Mouse (Mus musculus): Measurements from ENCODE around the gene AA467197. TPM values are rescaled to one million over a fixed set of nuclear protein-coding genes. Genes with fewer than 3 reads are reported as not detected.

Gene AA467197
- polyA plus RNA-seq, 1 experiment from 2014 or later: not detected

DNA sequence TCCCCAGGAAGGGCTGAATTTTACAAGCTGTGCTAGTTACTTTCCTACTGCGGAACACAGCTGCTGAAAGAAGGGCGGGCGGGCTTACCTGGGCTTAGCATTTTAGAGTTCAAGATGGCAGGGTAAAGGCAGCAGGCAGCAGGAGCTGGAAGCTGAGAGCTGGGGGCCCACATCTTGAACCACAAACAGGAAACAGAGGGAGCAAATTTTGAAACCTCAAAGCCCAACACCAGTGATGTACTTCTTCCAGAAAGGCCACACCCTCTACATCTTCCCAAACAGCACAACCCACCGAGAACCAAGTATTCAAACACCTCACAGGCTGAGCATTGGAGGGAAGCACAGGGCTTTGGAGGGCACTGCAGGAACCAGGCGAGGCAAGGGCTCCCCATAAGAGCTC, 36.1 kb downstream of the AA467197 start:
- Histone ChIP-seq H3K4me1 (no peaks in the 10 kb centered on the region), H3K9me3 (no peaks in the 10 kb centered on the region), H3K27ac (no peak overlapping the region), H3K27me3 (no peaks in the 10 kb centered on the region), H3K9ac (no peak overlapping the region), H3K36me3 (no peaks in the 10 kb centered on the region), H3K4me2 (no peak overlapping the region), H3K4me3 (no peak overlapping the region)
- no peak for ATAC-seq (ENCODE audit: insufficient number of reproducible peaks, insufficient read depth, low FRiP score, low TSS enrichment, low read depth)
- WGBS: 63% methylated on average over 5 of the region's 5 CpGs

DNA sequence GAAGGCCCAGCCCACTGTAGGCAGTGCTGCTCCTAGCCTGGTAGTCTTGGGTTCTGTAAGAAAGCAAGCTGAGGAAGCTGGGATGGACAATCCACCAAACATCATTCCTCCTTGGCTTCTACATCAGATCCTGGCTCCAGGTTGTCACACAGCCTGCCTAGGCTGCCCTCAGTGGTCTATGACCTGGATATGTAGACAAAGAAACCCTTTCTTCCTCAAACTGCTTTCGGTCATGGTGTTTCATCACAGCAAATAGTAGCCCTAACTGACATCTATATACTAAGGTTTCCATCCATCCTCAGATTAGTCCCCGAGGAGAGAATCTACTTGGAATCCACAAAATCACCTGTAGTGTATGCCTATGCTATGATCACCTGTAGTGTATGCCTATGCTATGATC, 38.3 kb downstream of the AA467197 start:
- H3K4me2 ChIP-seq: no peak overlapping the region
- H3K4me3 ChIP-seq: no peak overlapping the region
- no peaks in the 10 kb centered on the region for H3K27me3 ChIP-seq
- no peak overlapping the region for H3K27ac ChIP-seq
- H3K9ac ChIP-seq: no peak overlapping the region
- H3K9me3 ChIP-seq: no peaks in the 10 kb centered on the region
- WGBS: 84% methylated on average over 2 of the region's 2 CpGs
- no peak for ATAC-seq (ENCODE audit: insufficient number of reproducible peaks, insufficient read depth, low FRiP score, low TSS enrichment, low read depth)
- H3K4me1 ChIP-seq: no peaks in the 10 kb centered on the region
- no peaks in the 10 kb centered on the region for H3K36me3 ChIP-seq

DNA sequence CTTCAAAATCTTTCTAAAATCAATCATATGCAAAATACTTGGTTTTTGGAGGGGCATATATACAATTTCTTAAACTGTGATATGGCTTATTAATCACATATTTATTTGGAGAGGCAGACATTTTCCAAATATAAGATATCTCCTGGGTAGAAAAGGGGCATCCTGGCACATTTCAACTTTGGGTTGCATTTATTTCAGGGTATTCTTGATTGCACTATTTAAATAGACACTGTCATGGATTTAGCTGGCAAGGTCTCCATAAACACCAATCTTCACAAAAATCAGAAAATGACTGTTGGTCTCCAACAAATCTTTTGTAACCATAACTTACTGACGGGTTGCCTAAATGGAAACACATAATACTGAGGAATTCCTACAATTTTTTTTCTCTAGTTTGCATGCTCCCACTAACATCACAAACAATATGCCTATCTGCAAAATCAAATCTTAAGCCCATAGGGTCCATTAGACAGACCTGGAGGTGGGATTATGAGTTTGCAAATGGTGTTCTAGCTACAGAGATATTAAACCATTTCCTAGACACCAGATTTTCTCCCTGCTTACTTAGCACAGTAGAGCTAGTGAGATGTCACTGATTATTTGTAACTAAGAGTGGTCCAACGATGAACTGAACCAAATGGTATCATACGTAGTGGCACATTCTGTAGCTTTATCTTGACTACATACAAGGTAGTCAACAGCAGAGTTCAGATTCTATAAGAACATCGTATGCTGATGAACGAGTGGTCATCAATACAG, 44.8 kb downstream of the AA467197 start:
- Histone ChIP-seq H3K4me3 (no peak overlapping the region), H3K9me3 (peaks cover 11% of the 10 kb centered on the region), H3K27ac (no peak overlapping the region), H3K36me3 (peaks cover 3% of the 10 kb centered on the region; the same call in 1 of the 2 replicates), H3K27me3 (no peaks in the 10 kb centered on the region), H3K4me2 (no peak overlapping the region), H3K4me1 (no peaks in the 10 kb centered on the region), H3K9ac (no peak overlapping the region)
- 0 out of 2 replicates have a peak, but pooled peaks have one; percentile 64 for ATAC-seq (ENCODE audit: insufficient number of reproducible peaks, insufficient read depth, low FRiP score, low TSS enrichment, low read depth)
- 83% methylated on average over 5 of the region's 5 CpGs for WGBS

DNA sequence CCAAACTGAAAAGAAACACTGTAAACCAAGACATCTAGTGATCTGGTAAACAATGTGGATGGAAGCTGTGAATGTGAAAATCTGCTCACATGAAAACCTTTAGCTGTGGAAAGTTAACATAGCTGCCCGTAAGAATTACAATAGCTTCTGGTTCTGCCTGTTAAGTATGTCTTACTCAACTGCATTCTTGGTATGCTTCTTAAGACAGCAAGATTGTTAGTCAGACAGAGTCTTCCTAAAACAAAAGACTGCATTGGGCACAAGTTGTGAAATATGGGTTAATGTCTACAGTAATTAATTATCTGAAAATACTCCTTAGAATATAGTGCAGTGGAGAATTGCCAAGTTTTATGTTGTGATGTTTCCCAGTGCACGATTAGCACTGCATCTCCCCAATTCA, 45.7 kb downstream of the AA467197 start:
- H3K4me2 ChIP-seq: no peak overlapping the region
- H3K36me3 ChIP-seq: peaks cover 3% of the 10 kb centered on the region; the same call in 1 of the 2 replicates
- no peaks in the 10 kb centered on the region for H3K4me1 ChIP-seq
- H3K9ac ChIP-seq: no peak overlapping the region
- no peaks in the 10 kb centered on the region for H3K27me3 ChIP-seq
- H3K9me3 ChIP-seq: peaks cover 11% of the 10 kb centered on the region
- no peak for ATAC-seq (ENCODE audit: insufficient number of reproducible peaks, insufficient read depth, low FRiP score, low TSS enrichment, low read depth)
- no peak overlapping the region for H3K27ac ChIP-seq
- H3K4me3 ChIP-seq: no peak overlapping the region
- 79% methylated on average over 2 of the region's 2 CpGs for WGBS

DNA sequence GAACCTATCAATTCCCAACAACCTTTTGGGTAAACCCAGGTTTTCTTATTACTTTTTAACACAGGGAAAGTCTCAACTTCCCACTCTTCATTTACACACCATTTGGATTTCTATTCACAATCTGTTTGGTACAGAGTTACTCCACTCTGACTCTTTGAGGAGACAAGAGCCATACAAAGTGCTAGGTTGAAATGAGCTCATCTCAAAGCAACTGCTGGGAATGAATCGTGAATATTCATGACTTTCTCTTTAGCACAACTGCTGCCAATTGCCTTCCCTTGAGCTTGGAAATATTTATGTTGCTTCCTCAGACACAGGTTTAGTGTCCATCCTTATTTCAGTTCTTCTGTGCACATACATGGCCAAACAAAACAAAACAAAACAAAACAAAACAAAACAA, 46.9 kb downstream of the AA467197 start:
- H3K36me3 ChIP-seq: peaks cover 6% of the 10 kb centered on the region; the same call in 1 of the 2 replicates
- H3K27me3 ChIP-seq: no peaks in the 10 kb centered on the region
- no peak overlapping the region for H3K4me2 ChIP-seq
- H3K4me1 ChIP-seq: no peaks in the 10 kb centered on the region
- no peak overlapping the region for H3K9ac ChIP-seq
- no peak for ATAC-seq (ENCODE audit: insufficient number of reproducible peaks, insufficient read depth, low FRiP score, low TSS enrichment, low read depth)
- peaks cover 11% of the 10 kb centered on the region for H3K9me3 ChIP-seq
- WGBS: 77% methylated on average over 1 of the region's 1 CpGs
- no peak overlapping the region for H3K4me3 ChIP-seq
- H3K27ac ChIP-seq: no peak overlapping the region

DNA sequence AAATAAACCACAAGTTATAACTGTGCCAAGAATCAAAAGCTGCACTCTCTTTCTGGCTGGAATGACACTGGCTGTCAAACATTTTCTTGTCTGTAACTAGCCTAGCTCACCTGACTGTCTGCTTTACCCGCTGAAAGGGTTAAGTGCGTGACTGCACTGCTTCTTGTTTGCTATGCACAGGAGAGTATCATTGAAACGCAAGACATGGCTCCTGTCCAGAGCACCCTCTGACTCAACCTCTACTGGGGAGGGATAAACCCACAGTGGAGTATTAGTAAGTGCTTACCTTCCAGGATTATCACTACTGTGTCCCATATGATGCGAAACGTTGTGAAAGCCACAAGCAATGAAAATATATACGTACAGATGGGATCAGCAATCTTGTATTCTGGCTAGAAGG, 49.9 kb downstream of the AA467197 start:
- H3K4me2 ChIP-seq: no peak overlapping the region
- H3K4me3 ChIP-seq: no peak overlapping the region
- no peaks in the 10 kb centered on the region for H3K4me1 ChIP-seq
- H3K27me3 ChIP-seq: no peaks in the 10 kb centered on the region
- peaks cover 6% of the 10 kb centered on the region for H3K9me3 ChIP-seq
- no peak overlapping the region for H3K9ac ChIP-seq
- no peak overlapping the region for H3K27ac ChIP-seq
- 76% methylated on average over 6 of the region's 6 CpGs for WGBS
- ATAC-seq (ENCODE audit: insufficient number of reproducible peaks, insufficient read depth, low FRiP score, low TSS enrichment, low read depth): no peak
- H3K36me3 ChIP-seq: peaks cover 6% of the 10 kb centered on the region; the same call in 1 of the 2 replicates

MicroRNAs encoded within 50 kb of the gene (microRNA counts, 519-probe panel; counts per million panel counts)
- microRNA mmu-miR-147: 236 counts per million, percentile 44 among the panel's probes with 10 or more counts

Small RNA genes lying within 50 kb of the gene (microRNA-seq; reads per million reads assigned to microRNA genes)
- gene Mir147: 7.2 reads per million, percentile 24 among the genes with 10 or more reads in this experiment

Other genes starting within 250 kb of the AA467197 start
- 0.40 TPM in 1 of 2 replicates, not detected in the other for gene Slc28a2, start 210.5 kb upstream of the AA467197 start, polyA plus RNA-seq (2015; fragmentation: Nextera tagmentation; extraction: Ambion mirVana)
- not detected in 2 replicates for gene Gm14085, start 152.0 kb upstream of the AA467197 start, polyA plus RNA-seq (2015; fragmentation: Nextera tagmentation; extraction: Ambion mirVana)
- gene Gatm, start 25.7 kb upstream of the AA467197 start, polyA plus RNA-seq (2015; fragmentation: Nextera tagmentation; extraction: Ambion mirVana): 10.5 and 10.6 TPM in 2 replicates
- gene Slc30a4, start 65.7 kb downstream of the AA467197 start, polyA plus RNA-seq (2015; fragmentation: Nextera tagmentation; extraction: Ambion mirVana): 8.3 and 8.5 TPM in 2 replicates
- 50.9 and 56.1 TPM in 2 replicates for gene Bloc1s6, start 101.5 kb downstream of the AA467197 start, polyA plus RNA-seq (2015; fragmentation: Nextera tagmentation; extraction: Ambion mirVana)
- gene Sqor, start 128.3 kb downstream of the AA467197 start, polyA plus RNA-seq (2015; fragmentation: Nextera tagmentation; extraction: Ambion mirVana): 4.7 and 5.8 TPM in 2 replicates

All from embryonic facial prominence, embryonic 13.5 days (tissue).